Mouse (Mus musculus) limb, embryonic 15.5 days (tissue): Measurements from ENCODE around the gene Gm28845. TPM values are rescaled to one million over a fixed set of nuclear protein-coding genes. Genes with fewer than 3 reads are reported as not detected.
"Not testable (repeated sequence)": the region's sequence is repeated elsewhere in the genome, so short reads cannot be mapped to it uniquely, and the experiment has no call there.

Experiments used
- ATAC-seq: fragments of 200-750 bp; cut with Nextera tagmentation; 2 replicates; pipeline ENCODE4 v1.8.0; 2017; ENCODE audit warnings: low read depth, moderate TSS enrichment; ENCODE audit not compliant: insufficient number of reproducible peaks, low FRiP score, low TSS enrichment
- H3K27ac ChIP-seq: fragments of 300-500 bp; sonication (generic); 2 replicates; pipeline ENCODE4 v1.5.1; 2015; ENCODE audit warnings: moderate library complexity, mild to moderate bottlenecking, inconsistent platforms
- H3K27me3 ChIP-seq: fragments of 300-500 bp; sonication (generic); 2 replicates; pipeline ENCODE4 v1.6.1; 2015; ENCODE audit warnings: inconsistent platforms
- H3K36me3 ChIP-seq: fragments of 300-500 bp; sonication (generic); 2 replicates; pipeline ENCODE4 v1.6.1; 2015; ENCODE audit warnings: inconsistent platforms
- H3K4me1 ChIP-seq: fragments of 300-500 bp; sonication (generic); 2 replicates; pipeline ENCODE4 v1.6.1; 2015; ENCODE audit warnings: inconsistent platforms
- H3K4me2 ChIP-seq: fragments of 300-500 bp; sonication (generic); 2 replicates; pipeline ENCODE4 v1.6.1; 2015; ENCODE audit warnings: mild to moderate bottlenecking, inconsistent platforms
- H3K4me3 ChIP-seq: fragments of 300-500 bp; sonication (generic); 2 replicates; pipeline ENCODE4 v1.5.1; 2015; ENCODE audit warnings: mild to moderate bottlenecking, inconsistent platforms
- H3K9ac ChIP-seq: fragments of 300-500 bp; sonication (generic); 2 replicates; pipeline ENCODE4 v1.6.1; 2015; ENCODE audit warnings: inconsistent platforms
- H3K9me3 ChIP-seq: fragments of 300-500 bp; sonication (generic); 2 replicates; pipeline ENCODE4 v1.6.1; 2016; ENCODE audit warnings: inconsistent platforms
- whole genome bisulfite sequencing: fragments of 180-500 bp; shearing (Covaris S2); methylation state at CpG from one replicate; pipeline ENCODE4 v1.1.7; 2015; 5-methylcytosine and 5-hydroxymethylcytosine counted together
- polyA plus RNA-seq: library from polyadenylated mRNA; unstranded; fragments of >200 nt; fragmentation: Nextera tagmentation; extraction: Ambion mirVana; gene quantifications from 2 replicates; pipeline ENCODE4 v1.2.1, GENCODE M21; 2015

The Gm28845 gene
- polyA plus RNA-seq, 1 experiment from 2014 or later = not detected

DNA sequence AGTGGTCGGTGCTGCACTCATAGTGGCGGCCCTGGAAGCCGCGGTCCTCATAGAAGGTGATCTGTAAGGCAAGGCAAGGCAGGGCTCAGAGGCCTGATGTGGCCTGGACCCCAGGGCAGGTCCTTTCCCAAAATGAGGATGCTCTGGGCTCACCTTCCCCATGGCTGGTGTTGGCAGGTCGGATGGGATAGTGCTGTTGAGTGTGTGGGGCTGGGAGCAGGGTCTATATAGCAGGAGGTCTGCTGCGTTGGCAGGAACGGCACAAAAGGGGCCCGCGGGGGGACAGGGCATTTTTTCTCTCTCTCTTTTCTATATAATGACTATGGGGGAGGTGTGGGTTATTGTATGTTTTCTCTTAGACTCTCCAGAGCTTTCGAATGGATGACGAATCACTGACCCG is 68.4 kb downstream of the Gm28845 start, which contains the start of gene Cryge:
Gene Cryge, minus strand, starts transcription at position 198 of the 400 bp plus-strand sequence.
- H3K4me1 ChIP-seq, H3K27ac ChIP-seq, ATAC-seq, H3K27me3 ChIP-seq, H3K9me3 ChIP-seq, H3K36me3 ChIP-seq, H3K4me3 ChIP-seq, H3K9ac ChIP-seq, H3K4me2 ChIP-seq: not testable (repeated sequence)
- 77% methylated on average over 11 of the region's 12 CpGs for WGBS

Other genes with a start within 250 kb of the Gm28845 start
- gene Plekhm3, start 162.7 kb downstream of the Gm28845 start, polyA plus RNA-seq = 5.4 and 6.6 TPM in 2 replicates
- gene Akr1cl, start 86.8 kb downstream of the Gm28845 start, polyA plus RNA-seq = 0.24 TPM in 2 replicates
- not detected in 2 replicates for gene Cryge, start 68.4 kb downstream of the Gm28845 start, polyA plus RNA-seq
- not detected in 2 replicates for gene Crygd, start 56.1 kb downstream of the Gm28845 start, polyA plus RNA-seq
- gene Crygc, start 45.9 kb downstream of the Gm28845 start, polyA plus RNA-seq = not detected in 2 replicates
- gene Crygb, start 37.3 kb downstream of the Gm28845 start, polyA plus RNA-seq = not detected in 2 replicates
- gene Cryga, start 16.2 kb downstream of the Gm28845 start, polyA plus RNA-seq = not detected in 2 replicates
- gene D630023F18Rik, start 3.7 kb upstream of the Gm28845 start, polyA plus RNA-seq = 0.35 and 0.47 TPM in 2 replicates
- 117 and 122 TPM in 2 replicates for gene Idh1, start 66.9 kb upstream of the Gm28845 start, polyA plus RNA-seq
- 10.2 and 11.4 TPM in 2 replicates for gene Pikfyve, start 67.1 kb upstream of the Gm28845 start, polyA plus RNA-seq
- 0.35 and 0.50 TPM in 2 replicates for gene Pth2r, start 162.5 kb upstream of the Gm28845 start, polyA plus RNA-seq